Mouse (Mus musculus) spleen, postnatal 0 days (tissue): ENCODE data around the gene Defb22. TPM values are rescaled to one million over a fixed set of nuclear protein-coding genes. Genes with fewer than 3 reads are reported as not detected.

Experiments
- polyA plus RNA-seq: library from polyadenylated mRNA; unstranded; fragments of >200 nt; fragmentation: Nextera tagmentation; extraction: Ambion mirVana; gene quantifications from 2 replicates; pipeline ENCODE4 v1.2.1, GENCODE M21; 2015

Gene Defb22
- polyA plus RNA-seq = not detected in 2 replicates

DNA sequence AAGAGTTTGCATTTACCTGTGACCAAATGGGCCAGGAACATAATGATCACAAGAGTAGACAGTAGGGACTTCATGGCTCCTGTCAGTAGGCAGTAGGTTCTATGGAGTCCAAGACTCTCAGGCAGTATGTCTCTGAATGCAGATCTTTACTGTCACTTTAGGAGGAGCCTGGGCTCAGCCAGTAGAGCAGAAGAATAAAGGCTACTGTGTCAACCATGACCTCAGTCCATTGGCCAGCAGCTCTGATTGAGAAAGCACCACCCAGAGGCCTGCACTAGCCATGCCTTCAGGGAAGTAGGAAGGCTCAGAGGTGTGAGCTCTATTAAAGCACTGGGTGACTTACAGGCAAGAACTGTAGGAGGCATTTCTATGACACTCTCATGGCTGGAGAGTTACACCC lies at the start of gene Defb22:
Defb22 (minus strand) TSS at position 101 of the 400 bp plus-strand sequence.

DNA sequence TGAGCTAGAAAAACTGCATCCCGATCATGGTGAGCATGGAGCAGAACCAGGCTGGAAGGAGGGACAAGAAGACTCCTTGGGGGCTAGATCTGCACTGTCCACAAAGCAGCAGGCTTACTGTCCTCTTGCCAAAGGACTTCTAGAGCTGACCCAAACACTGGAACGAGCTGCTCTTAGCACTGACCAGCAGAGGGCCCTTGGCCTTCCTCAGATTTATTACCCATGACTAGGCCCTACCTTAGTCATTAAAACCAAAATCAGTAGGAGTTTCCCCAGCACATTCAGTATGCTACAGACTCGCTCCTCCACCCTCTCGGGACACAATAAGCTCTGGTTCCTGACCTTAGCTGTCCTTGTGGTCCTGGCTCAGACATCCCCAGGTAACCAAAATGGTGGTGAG lies 28.0 kb upstream of the Defb22 start, which contains the start of gene Defb28:
Defb28 (plus strand) TSS at position 275 of the 400 bp plus-strand sequence.

DNA sequence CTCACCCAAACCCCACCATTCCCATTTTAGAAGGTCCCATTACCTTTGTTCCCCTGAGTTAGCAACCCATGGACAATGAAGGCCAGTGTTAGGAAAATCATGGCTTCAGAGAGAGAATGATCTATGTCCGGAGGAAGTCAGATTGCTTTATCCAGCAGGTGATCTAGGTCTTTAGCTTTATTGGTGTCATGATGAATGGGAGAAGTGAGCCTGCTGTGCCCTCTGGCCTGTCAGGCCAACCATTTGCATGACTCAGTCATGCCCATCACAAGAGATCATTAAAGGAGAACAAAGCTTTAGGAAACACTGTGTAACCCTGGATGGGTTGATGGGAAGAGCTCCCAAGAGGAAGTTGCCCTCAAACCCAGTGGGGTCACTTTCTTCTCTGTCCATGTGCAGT lies 21.7 kb upstream of the Defb22 start, which contains the start of gene Defb26:
Defb26 (minus strand) TSS at position 101 of the 400 bp plus-strand sequence.

GRCm38 (mm10) chr2:152476763-152477162 lies 13.2 kb downstream of the Defb22 start, which contains the start of gene Defb20:
Defb20 (plus strand) TSS chr2:152477063.

DNA sequence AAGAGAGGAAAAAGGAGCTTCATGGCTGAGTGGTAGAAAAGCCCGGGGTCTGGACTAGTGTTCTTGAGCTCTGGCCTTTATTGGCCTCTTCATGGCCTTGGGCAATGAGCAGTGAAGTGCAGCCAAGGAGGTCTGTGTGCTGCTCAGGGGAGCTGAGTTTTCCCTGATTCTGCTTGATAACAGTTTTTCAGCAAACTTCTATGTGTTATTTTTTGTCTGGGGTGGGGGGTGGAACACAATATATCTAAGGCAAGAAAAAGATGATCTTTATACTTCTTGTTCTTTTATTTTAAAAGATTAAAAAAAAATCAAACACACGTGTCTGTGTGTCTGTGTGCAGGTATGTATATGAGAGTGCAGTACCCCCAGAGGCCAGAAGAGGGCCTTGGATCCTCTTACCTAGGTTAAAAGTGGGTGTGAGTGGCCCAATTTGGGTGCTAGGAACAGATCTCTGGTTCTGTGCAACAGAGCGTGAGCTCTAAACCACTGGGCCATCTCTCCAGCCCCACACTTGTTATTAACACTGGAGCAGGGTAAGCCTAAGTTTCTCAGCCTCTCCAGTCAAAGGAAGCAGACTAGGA lies 25.3 kb downstream of the Defb22 start, which contains the start of gene Defb23:
Defb23 (minus strand) TSS at position 51 of the 581 bp plus-strand sequence.

Other genes with a start within 250 kb of the Defb22 start
- gene Tbc1d20, start 196.3 kb downstream of the Defb22 start, polyA plus RNA-seq = 14.9 and 18.5 TPM in 2 replicates
- gene Rbck1, start 157.5 kb downstream of the Defb22 start, polyA plus RNA-seq = 65.4 and 71.0 TPM in 2 replicates
- gene Trib3, start 146.1 kb downstream of the Defb22 start, polyA plus RNA-seq = 1.2 and 1.8 TPM in 2 replicates
- gene Nrsn2, start 113.5 kb downstream of the Defb22 start, polyA plus RNA-seq = not detected in 2 replicates
- 3.5 and 3.9 TPM in 2 replicates for gene Sox12, start 92.1 kb downstream of the Defb22 start, polyA plus RNA-seq
- 15.6 and 16.3 TPM in 2 replicates for gene Zcchc3, start 75.1 kb downstream of the Defb22 start, polyA plus RNA-seq
- gene 6820408C15Rik, start 74.6 kb downstream of the Defb22 start, polyA plus RNA-seq = 0.59 and 0.61 TPM in 2 replicates
- gene Defb23, start 25.5 kb downstream of the Defb22 start, polyA plus RNA-seq = not detected in 2 replicates
- gene Defb20, start 13.1 kb downstream of the Defb22 start, polyA plus RNA-seq = not detected in 2 replicates
- not detected in 2 replicates for gene Defb26, start 21.6 kb upstream of the Defb22 start, polyA plus RNA-seq
- gene Defb28, start 28.1 kb upstream of the Defb22 start, polyA plus RNA-seq = not detected in 2 replicates
- gene Defb29, start 50.0 kb upstream of the Defb22 start, polyA plus RNA-seq = not detected in 2 replicates
- not detected in 2 replicates for gene Gm17416, start 79.2 kb upstream of the Defb22 start, polyA plus RNA-seq
- gene Defb21, start 82.6 kb upstream of the Defb22 start, polyA plus RNA-seq = not detected in 2 replicates
- gene Defb19, start 90.2 kb upstream of the Defb22 start, polyA plus RNA-seq = not detected in 2 replicates
- gene Defb45, start 109.3 kb upstream of the Defb22 start, polyA plus RNA-seq = not detected in 2 replicates
- not detected in 2 replicates for gene Defb36, start 114.2 kb upstream of the Defb22 start, polyA plus RNA-seq
- 0.80 TPM in 1 of 2 replicates, not detected in the other for gene Defb25, start 132.9 kb upstream of the Defb22 start, polyA plus RNA-seq
- 9.0 and 12.1 TPM in 2 replicates for gene Rem1, start 136.8 kb upstream of the Defb22 start, polyA plus RNA-seq
- 57.9 and 64.3 TPM in 2 replicates for gene H13, start 179.3 kb upstream of the Defb22 start, polyA plus RNA-seq
- gene Mcts2, start 196.9 kb upstream of the Defb22 start, polyA plus RNA-seq = 15.8 and 17.5 TPM in 2 replicates
- gene Id1, start 246.1 kb upstream of the Defb22 start, polyA plus RNA-seq = 57.6 and 63.5 TPM in 2 replicates